Mouse (Mus musculus): ENCODE results near the gene Cnnm3. TPM values are rescaled to one million over a fixed set of nuclear protein-coding genes. Genes with fewer than 3 reads are reported as not detected.

Gene Cnnm3
- total RNA-seq, 2 experiments from 2014 or later: 9.4 to 10.5 TPM

GRCm38 (mm10) chr1:36496719-36497118, 14.9 kb upstream of the Cnnm3 start:
- ATAC-seq (replicated peaks; ENCODE audit: low FRiP score, poor library complexity, severe bottlenecking): no peak

DNA sequence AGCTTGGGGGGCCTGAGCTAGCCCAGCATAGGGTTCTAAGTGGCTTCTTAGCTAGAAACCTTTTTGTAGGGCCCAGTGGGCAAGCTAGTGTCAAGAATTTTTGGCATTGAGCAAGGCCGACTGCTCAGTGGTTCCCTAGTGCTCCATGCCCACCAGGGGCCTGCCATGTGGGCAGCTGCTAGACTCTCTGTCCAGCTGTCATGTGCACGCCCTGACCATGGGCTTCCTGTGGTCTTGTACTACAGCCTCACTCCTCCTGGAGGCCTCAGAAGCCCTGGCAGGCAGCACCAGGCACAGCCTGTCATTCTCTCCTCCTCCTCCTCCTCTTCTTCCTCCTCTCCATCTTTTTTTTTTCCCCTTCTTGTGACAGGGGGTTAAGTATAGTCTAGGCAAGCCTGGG, 14.4 kb upstream of the Cnnm3 start:
- ATAC-seq (replicated peaks; ENCODE audit: low FRiP score, poor library complexity, severe bottlenecking): no peak

DNA sequence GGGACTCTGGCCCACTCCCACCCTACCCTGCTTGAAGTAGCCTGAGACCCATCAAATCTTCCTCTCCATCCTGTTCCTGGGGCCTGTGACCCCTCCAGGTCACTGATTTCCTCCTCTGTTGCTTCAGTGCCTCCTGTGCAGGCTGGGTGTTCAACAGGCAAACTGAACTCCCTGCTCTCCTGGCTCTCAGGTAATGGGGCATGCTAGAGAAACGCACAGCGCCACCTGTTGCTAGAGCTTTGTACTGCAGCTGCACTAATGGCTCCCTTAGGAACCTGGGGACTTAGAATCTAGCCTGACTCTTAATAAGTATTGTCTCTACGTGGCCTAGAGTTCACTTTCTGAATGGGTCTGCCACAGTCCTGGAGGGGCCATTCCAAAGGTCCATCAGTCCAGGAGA, 10.4 kb upstream of the Cnnm3 start:
- ATAC-seq (replicated peaks; ENCODE audit: low FRiP score, poor library complexity, severe bottlenecking): peak; percentile 63

DNA sequence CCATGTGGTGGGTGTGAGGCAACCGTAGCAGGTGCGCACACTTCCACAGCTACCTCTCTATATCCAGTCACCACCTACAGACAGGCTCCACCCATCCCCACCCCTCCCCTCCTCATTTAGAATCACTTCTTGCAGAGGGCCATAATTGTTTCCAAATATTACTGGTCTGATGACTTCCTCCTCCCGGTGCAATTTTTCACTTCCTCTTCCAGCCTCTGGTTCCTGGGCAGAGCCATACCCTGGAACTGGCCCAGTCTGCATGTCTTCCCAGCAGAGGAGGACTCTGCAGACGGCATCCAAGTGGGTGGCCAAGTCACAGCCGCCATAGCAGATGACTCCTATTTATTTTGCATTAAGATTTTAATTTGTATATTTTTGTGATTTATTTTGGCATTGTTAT, 3.4 kb upstream of the Cnnm3 start:
- no peak for ATAC-seq (replicated peaks; ENCODE audit: low FRiP score, poor library complexity, severe bottlenecking)

GRCm38 (mm10) chr1:36512089-36512965, 660 bp downstream of the Cnnm3 start:
- no peak for ATAC-seq (replicated peaks; ENCODE audit: low FRiP score, poor library complexity, severe bottlenecking)

- ATAC-seq (replicated peaks; ENCODE audit: low FRiP score, poor library complexity, severe bottlenecking): no peak
Observed at GRCm38 (mm10) chr1:36512966-36513280, 1.3 kb downstream of the Cnnm3 start.

GRCm38 (mm10) chr1:36513310-36513709, 1.6 kb downstream of the Cnnm3 start:
- no peak for ATAC-seq (replicated peaks; ENCODE audit: low FRiP score, poor library complexity, severe bottlenecking)

- ATAC-seq (replicated peaks; ENCODE audit: low FRiP score, poor library complexity, severe bottlenecking): no peak
Observed at GRCm38 (mm10) chr1:36513718-36514117, 2.1 kb downstream of the Cnnm3 start.

GRCm38 (mm10) chr1:36518259-36518658, 6.6 kb downstream of the Cnnm3 start:
- no peak for ATAC-seq (replicated peaks; ENCODE audit: low FRiP score, poor library complexity, severe bottlenecking)

- ATAC-seq (replicated peaks; ENCODE audit: low FRiP score, poor library complexity, severe bottlenecking): no peak
Observed at GRCm38 (mm10) chr1:36519626-36520025, 8.0 kb downstream of the Cnnm3 start.

GRCm38 (mm10) chr1:36522210-36522609, 10.5 kb downstream of the Cnnm3 start:
- no peak for ATAC-seq (replicated peaks; ENCODE audit: low FRiP score, poor library complexity, severe bottlenecking)

GRCm38 (mm10) chr1:36523332-36524013, 11.8 kb downstream of the Cnnm3 start:
- no peak for ATAC-seq (replicated peaks; ENCODE audit: low FRiP score, poor library complexity, severe bottlenecking)

DNA sequence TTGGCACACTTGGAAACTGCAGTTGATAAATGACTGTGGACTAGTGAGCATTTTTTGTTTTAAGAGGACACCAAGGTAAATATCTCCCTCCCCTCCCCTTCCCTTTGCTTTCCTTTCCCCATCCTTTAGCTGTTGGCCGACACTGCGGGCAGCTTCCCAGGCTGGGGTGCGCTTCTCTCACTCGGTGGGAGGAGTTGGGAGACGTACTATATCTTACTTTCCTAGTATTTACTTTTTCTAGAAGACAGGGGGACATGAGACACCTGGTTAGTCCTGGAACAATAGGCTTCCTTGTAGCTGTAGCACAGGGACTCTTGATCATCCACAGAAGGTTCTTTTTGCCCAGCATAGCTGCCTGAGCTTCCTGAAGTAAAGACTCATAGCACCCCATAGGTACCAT, 12.4 kb downstream of the Cnnm3 start:
- no peak for ATAC-seq (replicated peaks; ENCODE audit: low FRiP score, poor library complexity, severe bottlenecking)

DNA sequence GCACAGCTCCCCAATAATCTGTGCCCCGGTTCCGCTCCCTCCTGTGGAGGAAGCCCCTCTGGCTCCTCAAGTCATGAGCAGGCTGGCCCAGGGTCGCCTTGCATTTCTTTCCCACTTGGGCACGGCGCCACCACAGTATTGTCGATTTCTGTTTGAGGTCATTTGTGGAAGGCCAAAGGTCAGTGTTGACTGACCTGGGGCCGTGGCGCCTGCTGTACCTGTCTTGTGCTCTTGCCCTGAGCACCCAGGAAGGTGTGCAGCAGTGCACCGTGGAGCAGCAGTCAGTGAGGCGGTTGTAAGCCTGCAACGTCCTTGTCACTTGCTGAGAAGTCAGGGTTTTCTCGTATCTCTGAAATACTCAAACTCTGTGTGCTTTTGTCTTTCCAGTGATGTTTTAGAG, 14.1 kb downstream of the Cnnm3 start:
- no peak for ATAC-seq (replicated peaks; ENCODE audit: low FRiP score, poor library complexity, severe bottlenecking)

DNA sequence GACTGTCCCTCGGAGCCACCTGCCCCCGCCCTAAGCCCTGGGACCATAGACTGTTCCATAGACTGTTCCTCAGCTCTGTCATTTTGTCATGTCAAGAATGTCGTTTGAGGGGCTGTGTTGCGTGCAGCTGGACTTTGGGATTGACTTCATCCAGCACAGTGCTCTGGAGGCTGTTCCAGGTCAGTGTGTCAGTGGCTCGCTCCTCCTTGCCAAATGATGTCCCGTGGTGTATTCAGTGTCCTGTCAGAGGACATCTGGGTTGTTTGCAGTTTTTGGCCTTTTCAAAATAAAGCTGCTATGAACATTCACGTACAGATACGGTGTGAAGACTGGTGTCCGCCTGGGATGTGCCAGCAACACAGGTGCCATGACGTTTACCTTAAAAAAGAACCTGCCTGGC, 15.2 kb downstream of the Cnnm3 start:
- ATAC-seq (replicated peaks; ENCODE audit: low FRiP score, poor library complexity, severe bottlenecking): no peak

DNA sequence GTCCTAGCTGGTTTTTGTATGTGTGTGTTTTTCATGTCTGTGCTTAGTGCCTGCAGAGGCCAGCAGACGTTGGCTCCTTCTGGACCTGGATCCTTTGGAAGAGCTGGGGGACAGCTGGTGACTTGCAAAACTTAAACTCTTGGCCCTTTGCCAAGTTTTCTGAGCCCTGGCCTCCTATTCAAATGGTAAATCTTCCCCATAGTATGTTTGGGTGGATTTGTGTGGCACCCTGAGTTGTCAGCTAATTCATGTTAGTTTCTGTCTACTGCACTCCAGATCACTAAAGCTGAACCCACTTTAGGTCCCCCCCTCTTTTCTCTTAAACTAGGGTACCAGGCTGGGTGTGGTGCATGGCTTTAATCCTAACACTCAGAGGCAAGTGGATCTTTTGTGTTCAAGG, 16.7 kb downstream of the Cnnm3 start:
- no peak for ATAC-seq (replicated peaks; ENCODE audit: low FRiP score, poor library complexity, severe bottlenecking)

DNA sequence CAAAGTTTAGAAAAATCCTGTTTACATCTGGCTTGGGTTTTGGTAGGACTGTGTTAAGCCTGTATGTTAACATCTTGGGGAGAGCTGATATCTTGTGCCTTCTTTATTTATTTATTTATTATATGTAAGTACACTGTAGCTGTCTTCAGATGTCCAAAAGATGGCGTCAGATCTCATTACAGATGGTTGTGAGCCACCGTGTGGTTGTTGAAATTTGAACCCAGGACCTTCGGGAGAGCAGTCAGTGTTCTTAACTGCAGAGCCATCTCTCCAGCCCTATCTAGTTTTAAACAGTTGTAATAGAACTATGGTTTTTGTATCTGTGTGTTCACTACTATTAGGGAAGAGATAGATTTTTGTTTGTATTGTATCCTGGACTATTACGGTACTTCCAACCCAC, 17.6 kb downstream of the Cnnm3 start:
- ATAC-seq (replicated peaks; ENCODE audit: low FRiP score, poor library complexity, severe bottlenecking): no peak

DNA sequence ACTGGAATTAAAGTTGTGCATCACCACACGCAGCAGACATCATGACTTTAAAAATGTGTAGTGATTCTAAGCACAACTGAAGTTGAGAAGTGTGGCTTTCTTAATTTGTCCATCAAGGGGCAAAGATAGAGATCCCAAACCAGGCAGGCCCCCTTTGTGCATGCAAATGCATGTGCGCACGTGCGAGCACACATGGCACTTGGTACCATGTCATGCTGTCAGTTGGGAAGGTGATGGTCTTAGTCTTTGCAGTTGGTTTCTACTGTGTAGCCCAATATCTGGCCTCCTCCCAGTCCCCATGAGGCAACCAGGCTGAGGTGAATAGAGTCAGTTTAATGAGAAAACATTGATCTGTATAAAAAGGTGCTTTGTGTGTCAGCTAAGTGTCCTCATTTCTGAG, 18.2 kb downstream of the Cnnm3 start:
- no peak for ATAC-seq (replicated peaks; ENCODE audit: low FRiP score, poor library complexity, severe bottlenecking)

- no peak for ATAC-seq (replicated peaks; ENCODE audit: low FRiP score, poor library complexity, severe bottlenecking)
Observed at GRCm38 (mm10) chr1:36530485-36530884, 18.8 kb downstream of the Cnnm3 start.

GRCm38 (mm10) chr1:36530962-36531361, 19.3 kb downstream of the Cnnm3 start:
- ATAC-seq (replicated peaks; ENCODE audit: low FRiP score, poor library complexity, severe bottlenecking): no peak

DNA sequence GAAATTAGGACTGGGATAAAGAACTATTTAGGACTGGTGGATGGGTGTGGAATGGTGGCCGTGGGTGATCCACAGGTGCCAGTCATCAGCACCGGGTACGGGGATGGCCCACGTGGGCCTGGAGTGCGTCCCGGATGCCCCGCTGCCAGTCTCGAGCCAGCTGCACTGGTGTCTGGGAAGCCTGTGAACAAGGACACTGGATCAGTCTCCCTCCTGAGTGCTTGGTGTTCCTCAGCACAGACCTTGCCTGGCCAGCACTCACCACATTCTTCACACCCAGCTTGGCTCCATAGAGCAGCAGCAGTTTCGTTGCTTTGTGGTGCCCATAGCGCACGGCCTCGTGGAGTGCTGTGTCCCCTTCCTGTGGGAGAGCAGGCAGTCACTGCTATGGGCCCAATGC, 19.8 kb downstream of the Cnnm3 start:
- no peak for ATAC-seq (replicated peaks; ENCODE audit: low FRiP score, poor library complexity, severe bottlenecking)

DNA sequence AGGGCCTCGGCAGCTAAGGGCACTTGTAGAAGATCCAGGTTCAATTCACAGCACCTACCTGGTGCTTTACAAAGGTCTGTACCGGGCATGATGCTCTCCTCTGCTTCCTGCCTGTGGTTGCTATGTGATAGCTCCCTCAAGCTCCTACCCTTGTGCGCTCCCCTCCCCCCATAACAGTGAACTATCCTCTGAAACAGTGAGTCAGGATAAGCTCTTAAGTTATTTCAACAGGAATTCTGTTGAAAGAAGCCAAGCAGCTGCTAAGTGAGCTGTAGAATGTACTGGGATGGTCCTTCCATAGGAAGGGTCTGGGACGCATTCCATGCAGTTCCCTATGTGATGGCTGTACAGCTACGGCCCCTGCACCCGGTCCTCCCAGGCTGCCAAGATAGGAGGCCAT, 21.9 kb downstream of the Cnnm3 start:
- no peak for ATAC-seq (replicated peaks; ENCODE audit: low FRiP score, poor library complexity, severe bottlenecking)

Data from erythroid progenitor cell, adult 5-6 weeks (primary cell).